Mouse (Mus musculus) spleen, adult 2 months (tissue): ENCODE measurements at regions not wholly inside any gene's neighbourhood (a gene's known extent, or its start where the extent isn't known, plus 50 kb on each side); places are given as distances from the start of the nearest gene placed in this dataset.

Experiments used
- DNase-seq, 2 experiments: peaks; one replicate each; pipeline versions ENCODE4 v3.0.0 to v3.0.0-alpha.2; 2012 to 2021; ENCODE audit warnings: low spot score in 2 of 2, low read depth in 1 of 2
- H3K27ac ChIP-seq: fragments of 200-500 bp; 2 replicates; pipeline ENCODE4 v1.5.1; 2012; ENCODE audit warnings: low read length, inconsistent platforms; ENCODE audit not compliant: insufficient read depth
- H3K27me3 ChIP-seq: fragments of 200-500 bp; 2 replicates; pipeline ENCODE4 v1.6.1; 2012; ENCODE audit warnings: mild to moderate bottlenecking, moderate library complexity, low read length, inconsistent platforms; ENCODE audit not compliant: control insufficient read depth, insufficient read depth
- H3K36me3 ChIP-seq: fragments of 200-500 bp; 2 replicates; pipeline ENCODE4 v1.6.1; 2012; ENCODE audit warnings: mild to moderate bottlenecking, low read length, inconsistent platforms; ENCODE audit not compliant: control insufficient read depth, insufficient read depth
- H3K4me1 ChIP-seq: fragments of 200-500 bp; 2 replicates; pipeline ENCODE4 v1.6.1; 2011; ENCODE audit warnings: inconsistent platforms; ENCODE audit not compliant: control insufficient read depth, insufficient read depth, insufficient read length
- H3K4me3 ChIP-seq: fragments of 200-500 bp; 2 replicates; pipeline ENCODE4 v1.5.1; 2011; ENCODE audit warnings: mild to moderate bottlenecking, inconsistent platforms; ENCODE audit not compliant: insufficient read depth, insufficient read length; ENCODE audit errors: extremely low read depth
- CTCF ChIP-seq: fragments of 200-500 bp; IDR thresholded peaks from 2 replicates; pipeline ENCODE4 v1.5.1; 2011; ENCODE audit warnings: mild to moderate bottlenecking, inconsistent platforms; ENCODE audit not compliant: insufficient read depth, insufficient read length, insufficient replicate concordance; ENCODE audit errors: extremely low read depth
- POLR2A ChIP-seq: fragments of 200-500 bp; IDR thresholded peaks from 2 replicates; pipeline ENCODE4 v1.6.1; 2011; ENCODE audit warnings: low read depth, low read length, inconsistent platforms
- WGBS: fragments of 180-500 bp; shearing (Covaris S2); methylation state at CpG from one replicate; pipeline ENCODE4 v1.1.7; 2018; 5-methylcytosine and 5-hydroxymethylcytosine counted together

GRCm38 (mm10) chr14:61735541-61735940 is 128.3 kb downstream of the Kcnrg start:
- WGBS, result 83% methylated on average over 6 of the region's 6 CpGs
- H3K4me3 ChIP-seq, result no peak overlapping the region
- H3K27me3 ChIP-seq, result no peaks in the 10 kb centered on the region
- H3K36me3 ChIP-seq, result no peaks in the 10 kb centered on the region
- 0 out of 2 replicates have a peak overlapping the region, but pooled peaks have one; percentile 19 for H3K27ac ChIP-seq
- no peak for DNase-seq
- H3K4me1 ChIP-seq, result peaks cover 8% of the 10 kb centered on the region; the same call in 1 of the 2 replicates
- TF ChIP-seq POLR2A, result no peak
- no peak for TF ChIP-seq CTCF

- no peak for TF ChIP-seq CTCF
- no peak for TF ChIP-seq POLR2A
- no peaks in the 10 kb centered on the region for H3K36me3 ChIP-seq
- H3K4me1 ChIP-seq, result peaks cover 8% of the 10 kb centered on the region; the same call in 1 of the 2 replicates
- peak overlapping the region; percentile 28; the same call in 1 of the 2 replicates for H3K4me3 ChIP-seq
- 19% methylated on average over 16 of the region's 16 CpGs for WGBS
- H3K27me3 ChIP-seq, result no peaks in the 10 kb centered on the region
- peak; percentile 25 to 49 for DNase-seq
- H3K27ac ChIP-seq, result peak overlapping the region; percentile 89
Observed at GRCm38 (mm10) chr14:61736384-61737322, 129.4 kb downstream of the Kcnrg start.

- Histone ChIP-seq H3K27me3 (no peaks in the 10 kb centered on the region), H3K4me3 (no peak overlapping the region), H3K27ac (peak overlapping the region; percentile 89), H3K4me1 (peaks cover 8% of the 10 kb centered on the region; the same call in 1 of the 2 replicates), H3K36me3 (no peaks in the 10 kb centered on the region)
- no peak for TF ChIP-seq CTCF
- no peak for TF ChIP-seq POLR2A
- WGBS, result 71% methylated on average over 6 of the region's 6 CpGs
- no peak for DNase-seq
Observed at GRCm38 (mm10) chr14:61737504-61738040, 130.3 kb downstream of the Kcnrg start.

GRCm38 (mm10) chr14:61739453-61739852 is 132.2 kb downstream of the Kcnrg start:
- TF ChIP-seq CTCF (no peak), POLR2A (no peak)
- Histone ChIP-seq H3K27ac (no peak overlapping the region), H3K36me3 (no peaks in the 10 kb centered on the region), H3K4me1 (peaks cover 11% of the 10 kb centered on the region; the same call in 1 of the 2 replicates), H3K27me3 (no peaks in the 10 kb centered on the region), H3K4me3 (no peak overlapping the region)
- no peak for DNase-seq
- 89% methylated on average over 1 of the region's 1 CpGs for WGBS

GRCm38 (mm10) chr14:61743855-61744408 is 136.7 kb downstream of the Kcnrg start:
- H3K36me3 ChIP-seq, result no peaks in the 10 kb centered on the region
- no peak overlapping the region for H3K27ac ChIP-seq
- no peaks in the 10 kb centered on the region for H3K27me3 ChIP-seq
- no peak for DNase-seq
- 38% methylated on average over 4 of the region's 4 CpGs for WGBS
- H3K4me1 ChIP-seq, result peaks cover 3% of the 10 kb centered on the region; the same call in 1 of the 2 replicates
- no peak overlapping the region for H3K4me3 ChIP-seq
- TF ChIP-seq POLR2A, result no peak
- TF ChIP-seq CTCF, result no peak

GRCm38 (mm10) chr14:61753421-61753820 is 146.2 kb downstream of the Kcnrg start:
- WGBS, result 89% methylated on average over 3 of the region's 3 CpGs
- no peak overlapping the region for H3K27ac ChIP-seq
- no peaks in the 10 kb centered on the region for H3K36me3 ChIP-seq
- no peaks in the 10 kb centered on the region for H3K27me3 ChIP-seq
- H3K4me3 ChIP-seq, result no peak overlapping the region
- no peak for TF ChIP-seq CTCF
- TF ChIP-seq POLR2A, result no peak
- no peaks in the 10 kb centered on the region; the same call in 1 of the 2 replicates for H3K4me1 ChIP-seq
- DNase-seq, result no peak
